Mouse (Mus musculus) CH12.LX (cell line): ENCODE measurements around the gene Rpl3.

Source experiments
- CHD2 ChIP-seq: IDR thresholded peaks from 2 replicates; pipeline ENCODE4 v1.6.1; 2011; ENCODE audit warnings: low read length, improper control_type of control experiment
- CTCF ChIP-seq, 2 experiments: IDR thresholded peaks in 1 of 2; conservative IDR thresholded peaks in 1 of 2; 2 replicates each; pipeline ENCODE4 v1.5.1; 2011 to 2012; ENCODE audit warnings: low read depth in 2 of 2, low read length in 2 of 2, improper control_type of control experiment in 1 of 2, inconsistent platforms in 1 of 2, mild to moderate bottlenecking in 1 of 2, moderate library complexity in 1 of 2
- E2F4 ChIP-seq: IDR thresholded peaks from 2 replicates; pipeline ENCODE4 v1.6.1; 2011; ENCODE audit warnings: low read depth, low read length, improper control_type of control experiment; ENCODE audit not compliant: insufficient replicate concordance
- HCFC1 ChIP-seq: IDR thresholded peaks from 2 replicates; pipeline ENCODE4 v1.6.1; 2012; ENCODE audit warnings: low read depth, mild to moderate bottlenecking, inconsistent platforms, low read length, improper control_type of control experiment
- MYC ChIP-seq: IDR thresholded peaks from 2 replicates; pipeline ENCODE4 v1.6.1; 2011; ENCODE audit warnings: low read depth, mild to moderate bottlenecking, improper control_type of control experiment, low read length
- NELFE ChIP-seq: IDR thresholded peaks from 2 replicates; pipeline ENCODE4 v1.6.1; 2011; ENCODE audit warnings: low read depth, low read length, improper control_type of control experiment
- POLR2AphosphoS2 ChIP-seq: IDR thresholded peaks from 2 replicates; pipeline ENCODE4 v1.6.1; 2011; ENCODE audit warnings: low read depth, low read length, improper control_type of control experiment
- USF1 ChIP-seq: IDR thresholded peaks from 2 replicates; pipeline ENCODE4 v1.6.1; 2014; ENCODE audit warnings: low read depth, mild to moderate bottlenecking, inconsistent platforms, low read length, improper control_type of control experiment

DNA sequence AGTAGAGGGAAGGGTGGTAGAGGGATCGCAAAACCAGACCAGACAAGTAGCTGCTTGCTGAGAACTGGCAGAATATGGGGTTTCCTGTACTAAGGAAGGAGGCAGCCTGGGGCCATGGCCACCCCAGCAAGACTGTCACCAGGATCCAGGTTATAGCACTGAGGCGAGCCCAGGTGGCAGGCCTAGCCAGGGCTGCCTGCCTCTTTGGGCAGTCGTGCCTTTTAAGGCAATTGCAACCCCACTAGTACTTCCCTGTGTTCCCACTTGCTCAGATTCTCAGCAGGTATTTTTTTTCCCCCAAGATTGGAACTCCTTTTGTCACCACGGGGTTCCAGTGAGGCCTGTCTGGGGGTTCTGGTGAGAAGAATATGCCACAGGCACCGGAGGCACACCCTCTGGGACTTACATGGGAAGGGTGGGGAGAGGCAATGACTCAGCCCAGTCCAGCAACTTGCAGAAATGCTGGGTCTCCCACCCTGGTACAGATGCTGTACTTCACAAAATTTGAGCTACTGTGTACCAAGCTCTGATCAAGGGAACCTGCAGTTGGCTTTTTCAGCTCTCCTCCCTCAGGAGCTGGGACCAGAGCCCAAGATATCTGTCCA, 15.8 kb downstream of the Rpl3 start:
- no peak for TF ChIP-seq CHD2
- TF ChIP-seq USF1: no peak
- no peak for TF ChIP-seq CTCF (conservative IDR thresholded peaks at IDR 0.05 in 1 of 2, IDR thresholded peaks at IDR 0.05 in 1 of 2; ENCODE audit: low read depth in 2 of 2, low read length in 2 of 2)
- no peak for TF ChIP-seq MYC
- TF ChIP-seq NELFE: no peak
- TF ChIP-seq POLR2AphosphoS2: no peak
- TF ChIP-seq E2F4: no peak
- no peak for TF ChIP-seq HCFC1
